Mouse (Mus musculus) forebrain, embryonic 10.5 days (tissue): Measurements from ENCODE around the gene Sash1. TPM values are rescaled to one million over a fixed set of nuclear protein-coding genes. Genes with fewer than 3 reads are reported as not detected.
A peak's percentile ranks its signal among the peaks of the same experiment; 100 is the strongest.

Source experiments
- DNase-seq: peaks from one replicate; pipeline ENCODE4 v3.0.0-alpha.2; 2017; ENCODE audit warnings: low spot score; ENCODE audit errors: extremely low spot score
- H3K27ac ChIP-seq: fragments of 300-500 bp; sonication (generic); 2 replicates; pipeline ENCODE4 v1.5.1; 2016; ENCODE audit warnings: mild to moderate bottlenecking
- H3K27me3 ChIP-seq: fragments of 300-500 bp; sonication (generic); 2 replicates; pipeline ENCODE4 v1.6.1; 2016; ENCODE audit warnings: mild to moderate bottlenecking; ENCODE audit not compliant: poor library complexity, severe bottlenecking
- H3K36me3 ChIP-seq: fragments of 300-500 bp; sonication (generic); replicated peaks from 2 replicates; pipeline ENCODE4 v1.6.1; 2016; ENCODE audit warnings: mild to moderate bottlenecking, moderate library complexity
- H3K4me1 ChIP-seq: fragments of 300-500 bp; sonication (generic); 2 replicates; pipeline ENCODE4 v1.6.1; 2016
- H3K4me3 ChIP-seq: fragments of 300-500 bp; sonication (generic); 2 replicates; pipeline ENCODE4 v1.5.1; 2016; ENCODE audit warnings: mild to moderate bottlenecking, moderate library complexity
- H3K9me3 ChIP-seq: fragments of 300-500 bp; sonication (generic); 2 replicates; pipeline ENCODE4 v1.6.1; 2016; ENCODE audit warnings: mild to moderate bottlenecking, moderate library complexity
- WGBS: fragments of 180-500 bp; shearing (Covaris S2); methylation state at CpG from one replicate; pipeline ENCODE4 v1.1.7; 2016; 5-methylcytosine and 5-hydroxymethylcytosine counted together
- polyA plus RNA-seq: library from polyadenylated mRNA; unstranded; fragments of >200 nt; fragmentation: Nextera tagmentation; extraction: Ambion mirVana; gene quantifications from 2 replicates; pipeline ENCODE4 v1.2.1, GENCODE M21; 2016

The Sash1 gene
- 2.6 and 2.8 TPM in 2 replicates for polyA plus RNA-seq

DNA sequence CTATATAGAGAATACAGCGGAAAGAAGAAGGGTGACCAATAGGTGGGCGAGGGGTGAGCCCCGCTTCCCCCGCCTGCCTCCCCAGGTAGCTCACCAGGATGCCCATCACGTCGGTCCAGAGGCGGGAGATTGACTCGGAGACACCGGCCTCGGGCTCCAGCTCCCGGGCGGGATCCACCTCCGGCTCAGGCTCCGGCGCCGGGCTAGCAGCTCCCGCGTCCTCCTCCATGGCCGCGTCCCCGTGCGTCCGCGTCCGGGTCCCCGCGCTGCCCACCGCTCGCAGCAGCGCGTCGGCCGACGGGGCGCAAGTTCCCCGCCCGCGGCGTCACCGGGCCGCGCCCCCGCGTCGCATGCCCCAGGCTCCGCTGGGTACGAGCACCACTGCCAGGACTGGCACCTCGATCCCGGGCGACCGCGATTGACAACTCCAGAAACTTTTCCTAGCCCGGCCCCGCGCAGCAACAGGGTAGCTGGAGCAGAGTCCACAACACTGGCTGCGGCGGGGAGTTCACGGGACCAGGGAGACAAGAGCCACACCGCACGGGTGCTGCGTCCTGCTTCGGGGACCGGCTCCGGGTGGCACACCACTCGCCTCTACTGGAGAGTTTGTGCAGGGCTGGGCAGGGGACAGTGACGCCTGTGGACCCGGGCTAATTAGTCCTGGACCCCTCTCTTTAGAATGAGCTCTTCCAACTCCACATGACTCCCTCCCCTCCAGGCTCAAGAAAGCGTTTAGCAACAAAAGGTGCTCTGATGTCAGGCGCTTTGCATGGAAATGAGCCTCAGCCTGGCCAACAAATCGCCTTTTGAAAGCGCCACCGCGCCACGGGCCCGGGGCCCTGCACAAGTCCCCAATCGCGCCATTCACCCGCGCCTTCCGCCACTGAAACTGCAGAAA lies at the start of gene Sash1:
Gene Sash1, minus strand, starts transcription at position 441 of the 898 bp plus-strand sequence.
- Histone ChIP-seq H3K36me3 (no peaks in the 10 kb centered on the region), H3K4me3 (peak within 1 kb of the TSS; percentile 75), H3K9me3 (no peaks in the 10 kb centered on the region), H3K27ac (peak within 1 kb of the TSS; percentile 97), H3K4me1 (peaks cover 66% of the 10 kb centered on the region), H3K27me3 (peaks cover 45% of the 10 kb centered on the region)
- peak; percentile 92 for DNase-seq
- WGBS, result under 1% methylated on average over 80 of the region's 80 CpGs

DNA sequence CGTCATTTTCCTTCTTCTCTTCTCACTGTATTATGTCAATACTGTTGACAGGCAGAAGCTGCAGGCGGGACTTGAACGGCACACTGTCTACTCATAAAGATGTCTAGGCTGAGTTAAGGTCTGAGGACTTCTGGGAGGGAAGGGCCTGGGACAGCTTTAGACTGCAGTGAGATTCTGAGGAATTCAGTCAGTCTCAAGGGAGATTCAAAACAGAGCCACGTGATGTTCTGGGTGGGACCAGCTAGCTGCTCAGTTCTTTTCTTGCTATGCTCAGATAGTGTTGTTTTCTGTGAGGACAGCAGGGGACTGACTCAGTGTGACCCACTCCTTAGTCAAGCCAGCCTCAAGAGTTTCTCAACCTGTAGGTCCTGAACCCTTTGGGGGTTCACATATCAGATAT lies 49.7 kb upstream of the Sash1 start:
- Histone ChIP-seq H3K4me1 (no peaks in the 10 kb centered on the region), H3K27me3 (no peaks in the 10 kb centered on the region), H3K9me3 (no peaks in the 10 kb centered on the region), H3K4me3 (no peak overlapping the region), H3K27ac (no peak overlapping the region), H3K36me3 (no peaks in the 10 kb centered on the region)
- WGBS, result 78% methylated on average over 4 of the region's 4 CpGs
- DNase-seq, result no peak

DNA sequence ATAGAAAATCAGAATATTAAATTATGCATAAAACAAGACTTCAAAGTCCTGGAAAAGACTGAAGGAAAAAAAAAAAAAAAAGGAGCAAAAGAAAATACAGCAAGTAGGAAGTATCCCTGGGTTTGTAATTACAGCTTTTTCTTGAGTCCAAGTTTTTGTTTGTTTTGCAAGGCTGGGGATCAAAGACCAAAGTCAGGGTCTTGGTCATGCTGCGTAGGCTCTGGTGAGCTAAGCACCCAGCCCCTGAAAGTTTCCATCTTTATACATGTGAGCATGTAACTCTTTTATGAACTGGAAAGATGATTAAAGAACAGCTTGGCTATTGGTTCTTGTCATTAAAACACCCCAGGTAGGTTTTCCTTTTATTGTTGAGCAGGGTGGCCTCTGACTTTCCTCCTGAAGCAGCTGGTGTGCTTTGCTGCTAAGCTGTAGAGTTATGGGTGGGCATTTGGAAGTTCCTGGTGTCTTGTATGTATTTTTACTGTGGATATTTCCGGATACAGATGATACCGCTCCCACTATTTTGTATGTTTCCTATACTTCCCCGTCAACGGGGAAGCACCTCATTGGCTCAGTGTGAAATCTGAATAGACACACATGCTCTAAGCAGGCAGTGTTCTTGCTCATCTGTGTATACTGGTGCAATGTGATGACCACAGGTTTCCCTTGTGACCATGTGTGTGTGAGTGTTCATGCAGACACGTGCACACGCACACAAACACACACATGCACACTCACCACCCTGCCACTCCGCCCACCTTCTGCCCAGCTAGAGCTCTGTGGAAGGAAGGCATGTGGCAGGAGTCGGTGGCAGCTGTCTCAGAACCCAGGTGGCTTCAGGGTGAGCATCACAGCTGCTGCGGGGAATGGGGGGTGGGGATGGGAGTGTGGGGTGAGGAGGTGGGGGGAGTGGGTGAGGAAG lies 47.8 kb upstream of the Sash1 start:
- Histone ChIP-seq H3K36me3 (no peaks in the 10 kb centered on the region), H3K9me3 (no peaks in the 10 kb centered on the region), H3K4me1 (peaks cover 11% of the 10 kb centered on the region), H3K4me3 (no peak overlapping the region), H3K27ac (no peak overlapping the region), H3K27me3 (no peaks in the 10 kb centered on the region)
- 89% methylated on average over 10 of the region's 10 CpGs for WGBS
- DNase-seq, result no peak

DNA sequence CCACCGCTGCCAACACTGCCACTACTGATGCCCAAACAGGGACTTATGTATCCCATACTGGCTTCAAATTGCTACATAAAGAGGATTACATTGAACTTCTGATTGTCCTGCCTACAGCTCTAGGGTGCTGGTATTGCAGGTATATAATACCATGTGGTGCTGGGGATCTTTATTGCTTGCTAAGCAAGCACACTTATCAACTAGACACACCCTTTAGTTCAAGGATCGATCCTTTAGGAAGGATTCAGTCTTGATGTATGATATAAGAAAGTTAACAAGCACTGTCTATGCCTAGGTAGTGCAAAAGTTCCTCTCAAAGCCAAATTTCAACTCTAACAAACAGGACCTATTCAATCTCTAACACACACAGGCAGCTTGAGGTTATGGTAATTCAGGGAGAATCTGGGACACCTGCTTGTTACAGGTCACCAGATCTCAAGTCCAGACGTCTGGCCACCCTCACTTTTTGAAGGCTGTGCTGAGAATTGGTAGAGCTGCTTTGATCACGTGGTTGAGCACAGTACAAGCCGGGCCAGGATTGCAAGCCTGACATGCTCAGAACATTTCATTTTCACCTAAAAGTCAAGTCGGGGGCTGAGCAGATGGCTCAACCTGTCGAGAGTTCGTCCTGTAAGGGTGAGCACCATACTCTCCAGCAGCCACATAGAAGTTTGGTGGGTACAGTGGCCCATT lies 45.8 kb upstream of the Sash1 start:
- no peak overlapping the region for H3K4me3 ChIP-seq
- H3K27me3 ChIP-seq, result no peaks in the 10 kb centered on the region
- 92% methylated on average over 8 of the region's 8 CpGs for WGBS
- H3K9me3 ChIP-seq, result no peaks in the 10 kb centered on the region
- no peaks in the 10 kb centered on the region for H3K36me3 ChIP-seq
- peaks cover 14% of the 10 kb centered on the region for H3K4me1 ChIP-seq
- DNase-seq, result no peak
- no peak overlapping the region for H3K27ac ChIP-seq

DNA sequence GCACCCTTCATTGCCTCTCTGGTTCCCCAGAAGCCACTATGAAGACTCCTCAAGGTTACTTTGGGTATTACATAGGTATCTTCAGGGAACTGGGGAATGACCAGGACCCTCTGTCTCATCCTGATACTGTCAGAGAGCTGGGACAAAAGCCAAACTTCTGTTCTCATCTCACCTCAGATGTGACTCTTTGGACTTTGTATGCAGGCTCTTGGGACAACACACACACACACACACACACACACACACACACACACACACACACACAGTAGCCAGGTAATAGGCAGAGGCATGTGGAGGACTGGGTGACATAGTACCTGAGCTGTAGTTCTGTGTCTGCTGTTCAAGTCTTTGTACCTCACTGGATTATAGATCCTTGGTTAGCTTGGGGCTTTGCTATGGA lies 44.8 kb upstream of the Sash1 start:
- no peaks in the 10 kb centered on the region for H3K36me3 ChIP-seq
- H3K9me3 ChIP-seq, result no peaks in the 10 kb centered on the region
- H3K4me1 ChIP-seq, result peaks cover 14% of the 10 kb centered on the region
- H3K4me3 ChIP-seq, result no peak overlapping the region
- no peaks in the 10 kb centered on the region for H3K27me3 ChIP-seq
- H3K27ac ChIP-seq, result no peak overlapping the region
- DNase-seq, result no peak

DNA sequence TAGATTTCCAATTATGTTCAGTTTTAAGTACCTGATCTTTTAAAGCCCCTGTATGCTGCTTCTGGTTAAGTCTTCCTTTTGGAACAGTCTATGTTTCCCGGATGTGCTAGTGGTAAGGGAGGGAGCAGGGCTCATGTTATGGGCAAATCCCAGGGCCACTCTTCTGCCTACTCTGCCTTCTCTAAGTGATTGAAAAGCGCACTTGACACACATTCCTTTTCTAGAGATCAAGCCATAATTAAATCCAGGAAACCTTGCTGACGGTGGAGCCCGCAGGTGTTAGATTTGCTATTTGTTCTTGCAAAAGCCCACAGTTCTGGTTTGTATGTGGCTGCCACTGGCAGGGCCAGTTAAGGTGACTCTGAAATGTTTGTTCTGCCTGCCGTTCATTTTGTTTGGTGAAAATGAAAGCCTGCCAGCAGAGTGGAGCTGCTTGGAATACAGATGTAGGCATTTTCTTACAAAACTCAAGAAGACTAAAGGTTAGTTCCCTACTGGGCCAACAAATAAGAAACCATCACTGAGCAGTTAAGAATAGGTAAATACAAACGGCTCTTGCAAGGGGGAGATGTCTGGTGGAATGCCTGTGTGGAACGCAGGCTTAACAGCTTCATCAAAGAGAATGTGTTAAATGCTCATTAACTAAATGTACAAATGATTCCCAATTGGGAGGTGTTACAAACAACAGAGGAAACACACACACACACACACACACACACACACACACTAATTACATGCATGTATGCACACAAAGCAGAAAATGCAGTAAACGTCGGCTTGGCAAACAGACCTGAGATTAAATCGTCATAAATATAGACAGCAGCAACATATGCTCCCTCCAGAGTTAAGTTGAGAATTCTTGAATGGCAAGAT lies 43.1 kb upstream of the Sash1 start:
- no peaks in the 10 kb centered on the region for H3K9me3 ChIP-seq
- no peaks in the 10 kb centered on the region for H3K27me3 ChIP-seq
- peaks cover 14% of the 10 kb centered on the region for H3K4me1 ChIP-seq
- no peak for DNase-seq
- H3K27ac ChIP-seq, result no peak overlapping the region
- H3K36me3 ChIP-seq, result no peaks in the 10 kb centered on the region
- WGBS, result 69% methylated on average over 10 of the region's 10 CpGs
- H3K4me3 ChIP-seq, result no peak overlapping the region

DNA sequence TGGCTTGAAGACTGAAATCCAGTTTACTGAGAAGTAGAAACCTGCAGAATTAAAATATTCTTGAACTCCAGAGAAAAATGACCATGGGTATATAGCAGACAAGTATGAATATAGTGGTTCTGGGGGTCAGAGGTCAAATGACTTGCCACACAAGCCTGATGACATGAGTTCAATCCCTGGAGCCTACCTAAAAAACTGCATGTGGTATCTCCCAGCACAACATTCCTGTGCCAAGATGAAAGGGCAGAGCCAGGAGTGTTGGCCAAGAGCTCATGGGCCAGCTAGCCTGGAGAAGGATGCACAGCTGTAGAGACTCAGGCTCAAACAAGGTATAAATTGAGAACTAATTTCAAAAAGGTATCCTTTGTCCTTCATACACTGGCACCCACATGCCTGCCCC lies 42.4 kb upstream of the Sash1 start:
- no peak overlapping the region for H3K4me3 ChIP-seq
- H3K27ac ChIP-seq, result no peak overlapping the region
- peaks cover 14% of the 10 kb centered on the region for H3K4me1 ChIP-seq
- DNase-seq, result no peak
- H3K9me3 ChIP-seq, result no peaks in the 10 kb centered on the region
- H3K36me3 ChIP-seq, result no peaks in the 10 kb centered on the region
- no peaks in the 10 kb centered on the region for H3K27me3 ChIP-seq

DNA sequence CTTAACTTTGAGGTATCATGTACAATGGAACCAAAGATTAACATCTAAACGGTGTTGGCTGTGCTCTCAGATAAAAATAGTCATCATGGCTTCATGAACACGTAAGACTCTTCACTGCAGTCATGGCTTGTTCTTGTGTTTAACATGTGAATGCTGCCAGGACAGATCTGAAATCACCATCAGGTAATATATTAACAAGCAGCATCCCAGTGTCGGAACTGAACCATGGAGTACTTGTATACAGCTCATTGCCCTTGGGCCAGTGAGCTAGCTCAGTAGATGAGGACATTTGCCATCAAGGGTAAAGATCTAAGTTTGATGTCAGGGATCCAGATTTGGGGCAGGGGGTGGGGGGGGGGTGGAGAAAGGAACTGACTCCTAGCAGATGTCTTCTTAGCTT lies 41.0 kb upstream of the Sash1 start:
- 93% methylated on average over 3 of the region's 3 CpGs for WGBS
- no peak for DNase-seq
- H3K4me1 ChIP-seq, result peaks cover 16% of the 10 kb centered on the region
- no peaks in the 10 kb centered on the region for H3K9me3 ChIP-seq
- H3K27ac ChIP-seq, result no peak overlapping the region
- no peaks in the 10 kb centered on the region for H3K36me3 ChIP-seq
- H3K27me3 ChIP-seq, result no peaks in the 10 kb centered on the region
- H3K4me3 ChIP-seq, result no peak overlapping the region

DNA sequence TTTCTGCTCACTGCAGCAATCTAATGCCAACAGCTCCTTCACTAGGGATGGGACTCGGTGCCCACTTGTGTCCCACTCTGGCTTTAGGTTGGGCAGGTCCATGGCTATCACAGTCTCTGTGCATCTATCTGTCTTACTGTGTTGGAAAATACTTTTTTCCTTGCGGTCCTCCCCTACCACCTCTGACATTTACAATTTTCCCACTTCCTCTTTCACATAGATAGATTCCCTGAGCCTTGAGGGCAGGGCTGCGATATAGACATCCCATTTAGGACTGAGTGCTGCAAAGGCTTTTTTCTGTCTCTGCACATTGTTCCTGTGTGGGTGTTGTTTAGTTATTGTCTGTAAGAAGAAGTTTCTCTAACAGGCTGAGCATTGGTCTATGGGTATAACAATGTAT lies 40.4 kb upstream of the Sash1 start:
- no peak for DNase-seq
- Histone ChIP-seq H3K27ac (no peak overlapping the region), H3K4me1 (peaks cover 23% of the 10 kb centered on the region), H3K27me3 (no peaks in the 10 kb centered on the region), H3K36me3 (no peaks in the 10 kb centered on the region), H3K9me3 (no peaks in the 10 kb centered on the region), H3K4me3 (no peak overlapping the region)
- 92% methylated on average over 3 of the region's 3 CpGs for WGBS

DNA sequence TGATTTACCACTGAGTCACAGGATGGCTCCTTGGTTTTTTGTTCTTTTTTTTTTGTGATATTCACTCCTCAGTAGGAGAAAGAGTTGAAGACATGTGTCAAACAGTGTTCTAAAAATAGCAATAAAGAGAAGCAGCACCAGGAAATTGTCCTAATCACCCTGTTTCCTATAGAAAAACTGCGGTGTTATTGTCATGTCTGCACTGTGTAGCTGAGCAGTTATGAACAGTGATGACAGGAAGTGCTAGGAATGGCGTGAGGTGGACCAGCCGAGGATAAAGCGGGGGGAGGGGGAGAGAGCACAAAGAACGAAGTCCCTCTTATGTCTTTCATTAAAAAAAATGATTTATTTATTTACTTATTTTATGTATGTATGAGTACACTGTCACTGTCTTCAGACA lies 39.4 kb upstream of the Sash1 start:
- no peaks in the 10 kb centered on the region for H3K27me3 ChIP-seq
- H3K9me3 ChIP-seq, result no peaks in the 10 kb centered on the region
- no peaks in the 10 kb centered on the region for H3K36me3 ChIP-seq
- H3K4me1 ChIP-seq, result peaks cover 28% of the 10 kb centered on the region
- no peak for DNase-seq
- 80% methylated on average over 5 of the region's 5 CpGs for WGBS
- H3K4me3 ChIP-seq, result no peak overlapping the region
- H3K27ac ChIP-seq, result no peak overlapping the region

DNA sequence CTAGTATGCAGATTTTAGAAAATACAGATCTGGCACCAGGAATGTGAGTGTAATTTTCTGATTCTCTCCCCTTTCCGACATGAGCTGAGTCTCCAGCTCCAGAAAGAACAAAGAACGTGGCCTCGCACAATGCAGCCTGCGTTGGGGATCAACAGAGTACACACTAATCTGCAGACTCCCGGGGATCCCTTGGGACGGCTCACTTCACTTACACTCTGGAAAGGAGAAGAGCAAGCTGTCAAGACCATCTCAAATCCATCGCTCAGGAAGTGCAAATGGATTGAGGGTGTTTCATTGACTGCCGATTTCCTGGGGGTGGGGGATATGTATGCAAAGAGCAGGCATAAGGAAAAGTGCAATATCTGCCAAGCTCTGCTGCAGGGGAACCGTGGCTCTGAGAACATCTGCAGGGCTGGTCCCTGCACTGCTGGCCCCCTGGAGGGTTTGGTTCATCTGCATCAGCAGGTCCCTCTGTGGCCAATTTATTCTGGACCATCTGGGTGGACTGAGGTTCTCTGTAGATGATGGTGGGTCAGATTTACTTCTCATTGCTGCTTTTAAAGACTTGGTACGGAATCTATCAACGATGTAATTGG lies 35.3 kb upstream of the Sash1 start:
- Histone ChIP-seq H3K4me3 (no peak overlapping the region), H3K27ac (no peak overlapping the region), H3K27me3 (no peaks in the 10 kb centered on the region), H3K36me3 (no peaks in the 10 kb centered on the region), H3K4me1 (peaks cover 14% of the 10 kb centered on the region), H3K9me3 (no peaks in the 10 kb centered on the region)
- no peak for DNase-seq
- 63% methylated on average over 11 of the region's 11 CpGs for WGBS
